Mouse (Mus musculus) kidney, postnatal 0 days (tissue): ENCODE results near the gene Jdp2. TPM values are rescaled to one million over a fixed set of nuclear protein-coding genes. Genes with fewer than 3 reads are reported as not detected.

Source experiments
- ATAC-seq: fragments of 200-750 bp; cut with Nextera tagmentation; replicated peaks from 2 replicates; pipeline ENCODE4 v1.8.0; 2017; ENCODE audit warnings: low read depth, moderate number of reproducible peaks, moderate TSS enrichment, moderate library complexity; ENCODE audit not compliant: low FRiP score
- DNase-seq: peaks from one replicate; pipeline ENCODE4 v3.0.0-alpha.2; 2016; ENCODE audit warnings: low spot score
- H3K27ac ChIP-seq: fragments of 300-500 bp; sonication (generic); 2 replicates; pipeline ENCODE4 v1.5.1; 2014; ENCODE audit warnings: mild to moderate bottlenecking
- H3K27me3 ChIP-seq: fragments of 300-500 bp; sonication (generic); 2 replicates; pipeline ENCODE4 v1.6.1; 2014; ENCODE audit warnings: low read length, mixed read lengths; ENCODE audit not compliant: insufficient read depth
- H3K36me3 ChIP-seq: fragments of 300-500 bp; sonication (generic); 2 replicates; pipeline ENCODE4 v1.6.1; 2014; ENCODE audit warnings: low read length, mixed read lengths; ENCODE audit not compliant: insufficient read depth
- H3K4me1 ChIP-seq: fragments of 300-500 bp; sonication (generic); replicated peaks from 2 replicates; pipeline ENCODE4 v1.6.1; 2014; ENCODE audit warnings: antibody characterized with exemption, low read length, mixed read lengths; ENCODE audit not compliant: insufficient read depth
- H3K4me2 ChIP-seq: fragments of 300-500 bp; sonication (generic); 2 replicates; pipeline ENCODE4 v1.6.1; 2014; ENCODE audit warnings: mild to moderate bottlenecking, low read length, moderate library complexity, mixed read lengths
- H3K4me3 ChIP-seq: fragments of 300-500 bp; sonication (generic); replicated peaks from 2 replicates; pipeline ENCODE4 v1.5.1; 2014; ENCODE audit warnings: low read depth, low read length
- H3K9ac ChIP-seq: fragments of 300-500 bp; sonication (generic); 2 replicates; pipeline ENCODE4 v1.6.1; 2014; ENCODE audit warnings: low read depth, low read length
- H3K9me3 ChIP-seq: fragments of 300-500 bp; sonication (generic); replicated peaks from 2 replicates; pipeline ENCODE4 v1.6.1; 2016; ENCODE audit warnings: low read length, inconsistent platforms, mixed read lengths
- CTCF ChIP-seq: IDR thresholded peaks from 2 replicates; pipeline ENCODE4 v1.5.1; 2016; ENCODE audit warnings: antibody characterized with exemption, low read depth, mild to moderate bottlenecking, moderate library complexity
- WGBS: fragments of 180-500 bp; shearing (Covaris S2); extraction: QIAGEN DNeasy Blood & Tissue Kit; methylation state at CpG from one replicate; pipeline ENCODE4 v1.1.7; 2014; 5-methylcytosine and 5-hydroxymethylcytosine counted together
- polyA plus RNA-seq: library from polyadenylated mRNA; unstranded; fragments of >200 nt; fragmentation: Nextera tagmentation; extraction: Ambion mirVana; gene quantifications from 2 replicates; pipeline ENCODE4 v1.2.1, GENCODE M21; 2015

Jdp2 gene
- polyA plus RNA-seq, 1 experiment from 2014 or later = 0.70 TPM

- no peaks in the 10 kb centered on the region for H3K4me1 ChIP-seq
- DNase-seq = no peak
- H3K27me3 ChIP-seq = no peaks in the 10 kb centered on the region
- no peak for TF ChIP-seq CTCF
- H3K9me3 ChIP-seq = no peaks in the 10 kb centered on the region
- H3K4me3 ChIP-seq = no peak overlapping the region
- H3K36me3 ChIP-seq = no peaks in the 10 kb centered on the region
- H3K9ac ChIP-seq = no peak overlapping the region
- no peak for ATAC-seq
- no peak overlapping the region for H3K27ac ChIP-seq
- WGBS = 73% methylated on average over 8 of the region's 8 CpGs
- no peak overlapping the region for H3K4me2 ChIP-seq
These were observed 67.3 kb downstream of the Jdp2 start for GRCm38 (mm10) chr12:85666112-85666511.

GRCm38 (mm10) chr12:85667071-85667470 is 68.2 kb downstream of the Jdp2 start:
- Histone ChIP-seq H3K27me3 (no peaks in the 10 kb centered on the region), H3K4me1 (no peaks in the 10 kb centered on the region), H3K9ac (no peak overlapping the region), H3K36me3 (no peaks in the 10 kb centered on the region), H3K4me2 (no peak overlapping the region), H3K4me3 (no peak overlapping the region), H3K27ac (no peak overlapping the region), H3K9me3 (no peaks in the 10 kb centered on the region)
- 91% methylated on average over 7 of the region's 7 CpGs for whole genome bisulfite sequencing
- no peak for TF ChIP-seq CTCF
- ATAC-seq (no peak), DNase-seq (no peak)

- DNase-seq (peak; percentile 29), ATAC-seq (no peak)
- Histone ChIP-seq H3K9ac (no peak overlapping the region), H3K9me3 (no peaks in the 10 kb centered on the region), H3K36me3 (no peaks in the 10 kb centered on the region), H3K4me2 (no peak overlapping the region), H3K4me1 (no peaks in the 10 kb centered on the region), H3K4me3 (no peak overlapping the region), H3K27me3 (no peaks in the 10 kb centered on the region), H3K27ac (no peak overlapping the region)
- TF ChIP-seq CTCF = no peak
- 44% methylated on average over 3 of the region's 3 CpGs for WGBS
These were observed 69.9 kb downstream of the Jdp2 start for GRCm38 (mm10) chr12:85668696-85669095.

GRCm38 (mm10) chr12:85670080-85670479 is 71.3 kb downstream of the Jdp2 start:
- no peaks in the 10 kb centered on the region for H3K4me1 ChIP-seq
- no peak overlapping the region for H3K27ac ChIP-seq
- DNase-seq (peak; percentile 49), ATAC-seq (no peak)
- no peak overlapping the region for H3K4me2 ChIP-seq
- no peaks in the 10 kb centered on the region for H3K9me3 ChIP-seq
- no peak overlapping the region for H3K9ac ChIP-seq
- peak; percentile 41; the same call in 1 of the 2 replicates for TF ChIP-seq CTCF
- H3K4me3 ChIP-seq = no peak overlapping the region
- H3K27me3 ChIP-seq = no peaks in the 10 kb centered on the region
- no peaks in the 10 kb centered on the region for H3K36me3 ChIP-seq
- 38% methylated on average over 3 of the region's 3 CpGs for WGBS

GRCm38 (mm10) chr12:85673914-85674313 is 75.1 kb downstream of the Jdp2 start:
- Histone ChIP-seq H3K36me3 (no peaks in the 10 kb centered on the region), H3K4me1 (no peaks in the 10 kb centered on the region), H3K9ac (no peak overlapping the region), H3K27me3 (no peaks in the 10 kb centered on the region), H3K4me2 (no peak overlapping the region), H3K27ac (no peak overlapping the region), H3K9me3 (no peaks in the 10 kb centered on the region), H3K4me3 (no peak overlapping the region)
- 87% methylated on average over 8 of the region's 8 CpGs for WGBS
- DNase-seq (no peak), ATAC-seq (no peak)
- TF ChIP-seq CTCF = no peak

GRCm38 (mm10) chr12:85679117-85679516 is 80.3 kb downstream of the Jdp2 start:
- Histone ChIP-seq H3K9me3 (no peaks in the 10 kb centered on the region), H3K4me3 (no peak overlapping the region), H3K4me2 (no peak overlapping the region), H3K27me3 (no peaks in the 10 kb centered on the region), H3K36me3 (no peaks in the 10 kb centered on the region), H3K9ac (no peak overlapping the region), H3K27ac (no peak overlapping the region), H3K4me1 (no peaks in the 10 kb centered on the region)
- TF ChIP-seq CTCF = no peak
- WGBS = 74% methylated on average over 5 of the region's 5 CpGs
- ATAC-seq (no peak), DNase-seq (no peak)

- Histone ChIP-seq H3K27ac (no peak overlapping the region), H3K27me3 (no peaks in the 10 kb centered on the region), H3K36me3 (no peaks in the 10 kb centered on the region), H3K9me3 (no peaks in the 10 kb centered on the region), H3K4me3 (no peak overlapping the region), H3K4me2 (no peak overlapping the region), H3K4me1 (no peaks in the 10 kb centered on the region), H3K9ac (no peak overlapping the region)
- 0 out of 2 replicates have a peak, but pooled peaks have one; percentile 1 for TF ChIP-seq CTCF
- DNase-seq = no peak
- 59% methylated on average over 2 of the region's 2 CpGs for WGBS
- no peak for ATAC-seq
These were observed 81.0 kb downstream of the Jdp2 start for GRCm38 (mm10) chr12:85679808-85680207.
